Mouse (Mus musculus): ENCODE results near the gene Olfr933.

Olfr933 gene

DNA sequence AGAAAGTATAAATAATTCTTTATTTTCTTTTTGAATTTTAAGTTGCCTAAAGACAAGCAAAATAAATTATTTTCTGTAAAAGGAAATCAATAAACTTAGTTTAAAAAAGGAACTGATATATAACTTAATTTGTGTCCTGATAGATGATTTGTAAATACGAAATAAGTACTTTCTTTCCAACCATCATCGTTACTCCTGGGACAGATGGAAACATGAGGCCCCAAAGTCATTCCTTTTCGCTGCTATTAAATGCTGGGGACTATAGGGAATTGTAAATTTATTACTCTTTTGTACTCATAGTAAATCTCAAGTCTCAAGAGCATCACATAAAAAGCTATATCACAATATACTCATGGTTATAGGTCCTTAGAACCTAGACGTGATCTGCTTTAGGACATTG is at the start of gene Olfr933:
Olfr933 (plus strand) TSS at position 301 of the 400 bp plus-strand sequence.
- no peak for DNase-seq (ENCODE audit: low spot score)

GRCm38 (mm10) chr9:38929509-38929908 is 42.6 kb upstream of the Olfr933 start, which contains the start of gene Olfr930:
Olfr930 (plus strand) TSS chr9:38929809.
- no peak for DNase-seq (ENCODE audit: low spot score)

DNA sequence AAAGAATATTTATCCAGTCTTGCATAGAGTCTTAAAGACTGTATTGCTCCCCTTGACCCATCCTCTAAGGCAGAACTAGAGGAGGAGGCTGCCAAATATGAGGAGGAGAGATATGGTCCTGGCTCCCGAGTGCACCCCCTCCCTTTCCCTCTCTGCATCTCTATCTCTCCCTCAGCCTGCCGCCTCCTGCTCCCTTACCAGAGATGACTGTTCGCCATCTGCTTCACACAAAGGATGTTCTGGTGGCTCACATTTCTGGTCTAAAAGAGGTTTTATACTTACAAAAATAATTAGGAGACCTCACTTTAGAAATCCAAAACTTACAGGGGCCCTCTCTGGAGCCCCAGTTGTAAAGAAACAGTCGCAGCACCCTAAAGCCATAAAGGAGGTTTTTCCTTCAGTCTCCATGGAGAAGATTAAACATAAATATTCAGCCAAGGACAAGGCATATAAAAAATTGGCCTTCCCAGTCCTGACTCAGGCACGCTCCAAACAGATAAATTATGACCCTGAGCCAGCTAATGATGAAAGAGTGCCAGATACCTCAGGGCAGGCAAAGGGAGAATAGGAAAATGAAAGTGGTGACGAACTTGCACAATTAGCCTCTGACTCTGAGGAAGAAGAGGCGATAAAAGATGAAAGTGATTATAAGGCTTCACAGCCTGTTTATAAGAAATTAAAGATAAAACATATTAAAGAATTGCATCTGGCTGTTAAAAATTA is 18.6 kb upstream of the Olfr933 start:
- no peak for DNase-seq (ENCODE audit: low spot score)

- DNase-seq (ENCODE audit: low spot score) = no peak
Measured at GRCm38 (mm10) chr9:38954124-38954416, 18.0 kb upstream of the Olfr933 start.

DNA sequence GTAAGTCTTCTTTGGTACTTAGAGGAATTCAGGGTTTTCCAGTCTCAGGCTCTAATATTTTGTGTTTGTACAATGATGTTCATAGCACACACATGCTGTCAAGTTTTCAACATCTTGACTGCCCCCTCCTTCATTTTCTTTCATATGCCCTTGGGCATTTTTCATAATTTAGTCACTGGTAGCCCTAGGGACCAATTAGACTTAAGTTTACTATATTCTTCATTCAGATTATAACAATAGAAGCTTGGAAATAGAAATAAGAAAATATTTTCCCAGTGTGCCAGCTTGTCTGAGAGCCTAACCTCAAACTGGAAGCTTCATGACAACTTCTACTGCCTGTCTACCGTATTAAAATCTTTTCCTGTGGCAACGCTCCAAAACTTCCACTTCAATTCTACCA is 16.1 kb downstream of the Olfr933 start, which contains the start of gene Olfr934:
Olfr934 (minus strand) TSS at position 101 of the 400 bp plus-strand sequence.
- DNase-seq (ENCODE audit: low spot score) = no peak

- DNase-seq (ENCODE audit: low spot score) = no peak
Measured at GRCm38 (mm10) chr9:38999583-38999982, 27.5 kb downstream of the Olfr933 start, which contains the start of gene Olfr935. Olfr935 (minus strand) TSS chr9:38999683.

DNA sequence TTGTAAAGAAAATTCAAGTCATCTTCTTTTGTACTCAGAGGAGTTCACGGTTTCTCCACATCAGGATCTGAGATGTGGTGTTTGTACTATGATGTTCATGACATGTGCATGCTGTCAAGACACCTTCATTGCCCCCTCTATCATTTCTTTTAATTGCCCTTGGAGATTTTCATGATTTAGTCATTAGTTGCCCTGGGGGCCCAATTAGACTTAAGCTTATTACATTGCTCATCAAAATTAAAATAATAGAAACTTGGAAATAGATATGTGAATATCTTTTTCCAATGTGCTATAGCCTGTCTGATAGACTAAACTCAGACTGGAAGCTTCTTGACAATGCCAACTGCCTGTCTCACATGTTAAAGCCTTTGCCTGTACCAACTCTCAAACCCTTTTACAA is 51.2 kb downstream of the Olfr933 start, which contains the start of gene Olfr146:
Olfr146 (minus strand) TSS at position 101 of the 400 bp plus-strand sequence.
- no peak for DNase-seq (ENCODE audit: low spot score)
